Mouse (Mus musculus): ENCODE results near the gene Lipm.

The Lipm gene

DNA sequence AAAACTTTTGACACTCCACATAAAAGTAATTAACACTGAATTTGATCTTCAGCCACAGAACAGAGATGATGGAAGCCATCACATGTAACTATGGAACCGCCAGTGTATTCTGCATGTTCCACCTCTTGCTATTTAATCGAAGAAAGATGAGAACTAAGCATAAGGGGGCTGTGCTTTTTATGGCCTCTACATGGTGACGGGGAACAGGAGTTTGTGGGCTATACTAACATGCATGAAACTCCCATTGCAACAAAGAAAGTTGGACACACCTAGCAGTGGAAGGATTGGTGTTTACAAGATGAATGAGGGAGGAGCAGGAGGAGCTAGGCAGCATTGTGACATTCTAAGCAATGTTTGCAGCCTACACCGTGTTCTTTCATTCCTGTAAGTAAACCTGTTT, at the start of gene Lipm:
Lipm (plus strand) TSS at position 301 of the 400 bp plus-strand sequence.
- DNase-seq = no peak

DNA sequence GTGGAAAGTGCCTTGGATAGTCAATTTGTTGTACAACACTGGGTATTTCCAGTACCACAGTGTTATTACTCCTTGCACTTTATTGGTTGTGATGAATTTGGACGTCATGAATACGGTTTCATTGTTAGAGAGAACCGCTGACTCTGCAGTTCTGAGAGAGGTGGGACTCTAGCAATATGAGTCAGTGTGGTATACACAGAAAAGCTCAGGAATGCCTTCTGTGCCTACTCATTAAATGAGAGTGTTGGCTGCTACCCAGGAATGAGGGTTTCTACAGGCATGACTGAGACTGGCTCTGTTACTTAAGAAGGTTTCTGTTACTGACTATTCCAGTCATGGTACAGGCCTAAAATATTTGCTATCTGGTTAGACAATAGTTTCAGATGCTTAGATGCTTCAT, 49.2 kb upstream of the Lipm start:
- DNase-seq = no peak

DNA sequence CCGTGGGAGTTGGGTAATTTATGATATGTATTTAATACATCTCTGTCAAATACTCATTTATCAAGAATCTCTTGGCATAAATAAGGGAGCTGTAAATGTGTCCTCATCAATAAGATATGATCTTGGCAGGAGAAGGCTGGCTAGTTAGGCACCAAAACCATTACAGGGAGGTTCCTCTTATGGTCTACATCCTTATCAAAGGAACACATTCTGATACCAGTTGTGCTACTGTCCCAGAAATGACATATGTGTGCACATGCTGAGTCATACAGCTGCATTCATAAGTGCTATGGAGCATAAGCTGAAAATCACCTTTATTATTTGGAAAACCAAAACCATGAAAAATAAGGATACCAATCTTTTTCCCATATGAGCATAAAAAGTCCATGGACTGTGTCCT, 37.2 kb upstream of the Lipm start:
- DNase-seq = no peak

DNA sequence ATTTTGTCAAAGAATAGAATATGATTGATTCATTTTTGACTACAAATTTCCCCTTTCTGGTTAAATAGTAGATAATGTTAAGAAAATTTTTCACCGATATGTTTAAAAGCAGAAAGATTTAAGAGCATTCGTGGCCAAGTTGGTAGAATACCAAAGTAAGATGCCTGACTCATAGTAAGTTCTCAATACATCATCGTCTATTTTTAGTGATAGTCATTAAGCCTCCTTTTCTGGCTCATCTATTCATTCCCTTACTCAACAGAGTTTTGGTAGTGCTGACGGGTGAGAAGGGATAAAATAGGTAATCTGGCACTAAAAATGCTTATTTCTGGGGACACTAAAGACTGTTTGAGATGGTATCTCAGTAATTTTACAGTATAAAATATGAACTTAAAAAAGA, 36.7 kb upstream of the Lipm start:
- no peak for DNase-seq

- no peak for DNase-seq
Observed at GRCm38 (mm10) chr19:34066779-34067472, 33.8 kb upstream of the Lipm start, which contains the start of gene Lipn. Gene Lipn, plus strand, starts transcription at chr19:34067358.

GRCm38 (mm10) chr19:34074239-34074638, 26.5 kb upstream of the Lipm start:
- DNase-seq = no peak

DNA sequence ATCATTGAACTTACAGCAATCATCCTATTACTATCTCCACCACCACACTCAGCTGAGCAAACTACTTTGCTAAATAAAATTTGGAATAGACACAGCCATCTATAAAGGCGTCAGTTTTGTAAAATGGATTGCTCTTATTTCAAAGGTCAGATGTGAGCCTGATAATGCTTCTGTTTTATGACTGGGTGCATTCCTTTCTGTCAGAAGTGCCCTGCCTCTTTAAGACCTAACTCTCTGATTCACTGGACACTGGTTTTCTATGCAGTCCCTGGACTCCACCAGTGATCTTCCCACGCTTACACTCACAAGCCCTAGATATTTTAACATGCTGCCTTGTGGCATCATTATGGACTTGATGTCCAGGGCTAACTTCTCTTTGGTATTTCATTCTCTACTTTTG, 22.6 kb upstream of the Lipm start:
- DNase-seq = no peak

- DNase-seq = no peak
Observed at GRCm38 (mm10) chr19:34089011-34089680, 11.6 kb upstream of the Lipm start.

GRCm38 (mm10) chr19:34095381-34095780, 5.4 kb upstream of the Lipm start:
- no peak for DNase-seq

- DNase-seq = no peak
Observed at GRCm38 (mm10) chr19:34096228-34096627, 4.5 kb upstream of the Lipm start.

DNA sequence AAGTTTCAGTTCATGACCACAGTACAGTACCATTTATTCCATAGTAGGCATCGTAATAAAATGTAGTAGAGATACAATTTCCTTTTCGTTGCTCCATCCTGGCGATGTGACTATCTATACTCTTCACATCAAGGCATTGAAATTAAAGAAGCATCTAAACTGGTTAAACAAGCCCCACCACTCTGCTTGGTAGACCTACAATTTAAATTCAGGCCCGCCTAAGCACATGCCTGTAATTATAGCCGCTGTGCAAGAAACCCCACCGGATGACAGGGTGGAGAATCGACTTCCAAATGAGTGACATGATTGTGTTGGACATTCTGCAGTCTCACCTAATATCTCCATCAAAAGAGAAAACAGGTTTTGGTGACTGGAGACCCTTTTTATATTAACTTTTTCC, 1.2 kb downstream of the Lipm start:
- DNase-seq = no peak

- no peak for DNase-seq
Observed at GRCm38 (mm10) chr19:34104841-34105240, 4.1 kb downstream of the Lipm start.

GRCm38 (mm10) chr19:34119102-34119501, 18.4 kb downstream of the Lipm start:
- DNase-seq = no peak

DNA sequence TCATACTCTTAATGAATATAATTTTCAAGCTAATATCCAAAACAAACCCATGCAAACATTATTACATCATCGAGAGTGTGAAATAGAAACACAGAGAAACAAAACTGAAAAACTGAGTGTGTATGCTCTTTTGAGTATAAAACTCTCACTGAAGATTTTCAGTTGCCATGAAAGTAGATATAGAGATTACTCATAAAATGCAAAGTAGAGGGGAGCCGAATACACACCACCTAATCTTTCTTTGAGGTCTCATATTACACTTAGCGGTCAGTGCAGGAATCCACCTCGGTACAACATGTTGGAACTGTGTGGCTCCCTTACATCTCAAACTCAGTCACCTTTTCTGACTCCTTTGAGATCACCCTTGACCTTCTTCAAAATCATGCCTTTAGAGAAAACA, 18.9 kb downstream of the Lipm start:
- DNase-seq = no peak

GRCm38 (mm10) chr19:34120107-34120731, 19.5 kb downstream of the Lipm start:
- no peak for DNase-seq

- no peak for DNase-seq
Observed at GRCm38 (mm10) chr19:34138720-34139430, 38.1 kb downstream of the Lipm start.

DNA sequence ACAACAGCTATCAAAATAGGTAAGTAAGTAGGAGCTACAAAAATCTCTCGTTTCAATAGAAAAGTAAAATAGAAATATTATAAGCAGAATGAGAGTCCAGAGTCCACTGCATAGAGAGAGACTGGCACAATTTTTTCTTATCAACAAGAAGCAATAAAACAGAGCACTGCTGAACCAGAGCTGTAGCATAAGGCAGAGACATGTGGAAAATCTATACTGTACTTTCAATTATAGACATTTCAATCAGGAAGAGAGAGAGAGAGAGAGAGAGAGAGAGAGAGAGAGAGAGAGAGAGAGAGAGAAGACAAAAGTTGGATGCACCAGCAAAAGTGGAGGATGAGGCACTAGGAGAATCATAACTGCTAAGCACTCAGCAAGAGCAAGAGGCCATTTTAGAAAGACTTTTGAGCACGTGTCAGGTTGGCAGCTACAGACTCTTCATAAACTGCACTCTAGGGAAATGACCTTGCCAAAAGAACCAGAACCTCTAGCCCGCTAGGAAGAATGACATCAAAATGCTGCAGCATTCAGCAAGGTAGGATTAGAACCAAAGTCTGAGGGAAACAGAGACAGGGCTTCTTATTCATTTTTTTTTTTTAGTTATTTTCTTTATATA, 38.8 kb downstream of the Lipm start:
- no peak for DNase-seq

- DNase-seq = no peak
Observed at GRCm38 (mm10) chr19:34148421-34148820, 47.7 kb downstream of the Lipm start.

- DNase-seq = peak in 1 of 2 experiments; percentile 2
Observed at GRCm38 (mm10) chr19:34151909-34152308, 51.2 kb downstream of the Lipm start.

DNA sequence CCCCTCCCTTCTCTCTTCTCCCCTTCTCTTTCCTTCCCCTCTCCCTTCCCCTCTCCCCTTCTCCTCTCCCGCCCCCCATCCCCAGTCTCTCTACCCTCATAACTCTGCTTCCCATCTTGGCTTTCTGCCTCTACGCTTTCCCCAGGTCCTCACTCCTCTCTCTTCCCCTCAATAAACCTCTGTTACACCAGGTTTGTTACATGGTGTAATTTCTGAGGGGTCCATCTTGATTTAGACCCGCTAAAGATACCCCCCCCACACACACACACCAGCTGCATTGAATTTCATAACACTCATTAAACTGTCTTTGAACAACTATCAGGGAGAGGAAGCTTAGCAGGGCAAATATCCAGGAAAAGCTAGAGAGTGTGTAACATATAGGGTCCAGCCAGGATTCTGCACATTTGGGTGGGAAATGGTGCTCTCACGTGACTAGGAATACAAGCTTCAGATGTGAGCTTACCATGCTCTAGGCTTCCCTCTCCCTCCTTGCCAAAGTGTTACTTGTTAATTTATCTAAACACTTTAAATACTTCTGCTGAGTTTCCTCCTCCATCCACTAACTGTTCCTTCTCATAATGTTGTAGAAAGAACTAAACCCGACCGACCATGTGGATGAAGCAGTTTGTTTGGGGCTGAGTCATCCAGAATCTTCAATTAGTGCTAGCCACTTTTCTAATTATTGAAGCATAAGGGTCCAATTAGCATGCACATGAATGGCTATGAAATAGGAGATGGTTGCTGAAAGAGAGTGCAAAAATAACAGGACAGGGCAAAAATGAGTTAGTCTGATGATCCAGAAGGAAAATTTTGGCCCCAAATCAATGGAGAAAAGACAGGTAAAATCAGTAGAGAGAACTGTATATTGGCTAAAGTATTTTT, 52.8 kb downstream of the Lipm start:
- no peak for DNase-seq

GRCm38 (mm10) chr19:34162693-34163092, 62.0 kb downstream of the Lipm start:
- DNase-seq = no peak

DNA sequence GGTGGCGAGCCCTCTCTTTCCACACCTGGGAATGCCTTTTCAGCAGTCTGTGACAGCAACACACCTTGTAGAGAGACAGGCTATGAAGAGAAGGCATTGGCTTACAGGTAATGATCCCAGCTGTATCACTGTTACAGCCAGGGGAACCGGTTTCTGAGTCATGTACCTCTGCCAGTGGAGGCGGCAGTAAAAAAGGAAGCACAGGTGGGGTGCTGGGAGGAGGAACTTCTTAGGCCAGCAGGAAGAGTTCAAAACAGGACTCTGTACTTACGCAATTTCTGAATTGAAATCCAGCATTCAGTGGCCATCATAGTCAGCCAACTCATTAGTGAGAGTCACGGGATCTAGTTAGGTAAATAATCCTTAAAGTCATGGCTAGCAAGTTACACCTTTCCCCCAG, 65.2 kb downstream of the Lipm start, which contains the start of gene Ankrd22:
Ankrd22 (minus strand) TSS at position 163 of the 400 bp plus-strand sequence.
- no peak for DNase-seq
